ENCODE assay signal across 8 mouse cellular contexts in the genomic region with DNA sequence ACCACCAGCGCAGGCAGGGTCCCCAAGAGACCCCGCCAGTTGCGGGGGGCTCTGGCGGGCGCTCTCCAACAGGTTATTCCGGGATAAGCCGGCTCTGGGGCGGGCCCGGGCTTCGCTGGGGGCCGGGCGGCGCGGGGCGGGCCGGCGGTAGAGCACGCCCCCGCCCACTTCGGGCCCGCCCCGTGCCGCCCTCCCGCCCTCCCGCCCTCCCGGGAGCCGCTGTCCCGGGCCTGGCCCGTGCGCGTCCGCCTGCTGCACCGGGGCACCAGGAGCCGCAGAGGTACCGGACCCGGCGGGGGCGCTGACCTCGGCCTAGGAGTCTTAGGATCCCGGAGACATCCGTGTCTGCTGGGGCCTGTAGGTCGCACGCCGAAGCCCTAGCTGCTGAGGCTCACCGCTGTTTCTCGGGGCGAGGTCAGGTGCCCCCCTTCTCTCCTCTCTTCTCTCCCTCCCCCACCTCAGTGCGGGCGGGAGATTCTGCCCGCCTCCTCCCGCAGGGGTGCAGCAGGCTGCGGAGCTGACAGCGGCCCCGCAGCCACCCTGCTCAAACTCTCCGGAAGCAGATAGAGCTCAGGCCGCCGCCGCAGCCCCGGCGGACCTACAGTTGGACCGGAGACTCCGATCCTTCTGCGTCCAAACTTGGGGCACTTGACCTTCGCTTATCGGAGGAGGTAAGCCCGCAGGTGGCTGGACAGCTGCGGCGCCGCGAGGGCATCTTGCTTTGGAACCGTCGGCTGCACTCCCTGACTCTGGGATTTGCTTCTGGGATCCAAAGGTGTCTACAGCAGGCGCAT. TPM values are rescaled to one million over a fixed set of nuclear protein-coding genes. Genes with fewer than 3 reads are reported as not detected.
A peak's percentile ranks its signal among the peaks of the same experiment; 100 is the strongest.
DNase-seq lines count a peak whose midpoint lies in the region; ATAC-seq and TF ChIP-seq lines count a peak whose summit lies in the region.

A gene (plus strand): TSS at position 206 of the 794 bp plus-strand sequence.

- peak within 1 kb of the TSS; percentile 73 for H3K4me2 ChIP-seq in intestine, embryonic 16.5 days (ENCODE audit: low read depth, low read length)
- peak within 1 kb of the TSS; percentile 98 for H3K4me2 ChIP-seq in liver, embryonic 13.5 days
- peak within 1 kb of the TSS; percentile 99 for H3K4me2 ChIP-seq in neural tube, embryonic 12.5 days (replicated peaks)
- peak within 1 kb of the TSS; percentile 84 for H3K4me2 ChIP-seq in stomach, postnatal 0 days (replicated peaks; ENCODE audit: low read depth)

- DNase-seq in 416B (ENCODE audit: low read depth) (peak; percentile 84), adipocyte (ENCODE audit: low spot score) (peak; percentile 63)
- DNase-seq in embryonic facial prominence, embryonic 10.5 days (ENCODE audit: low spot score) = peak; percentile 76
- DNase-seq in gonadal fat pad, adult 2 months (ENCODE audit: low read depth) = no peak
- DNase-seq in liver, embryonic 13.5 days = peak; percentile 65
- DNase-seq in stomach, postnatal 0 days (ENCODE audit: low spot score) = peak; percentile 82

- peak within 1 kb of the TSS; percentile 79 for H3K27ac ChIP-seq in embryonic facial prominence, embryonic 10.5 days (replicated peaks)
- H3K27ac ChIP-seq in intestine, embryonic 16.5 days (ENCODE audit: low read length) = peak within 1 kb of the TSS; percentile 76
- peak within 1 kb of the TSS; percentile 91 for H3K27ac ChIP-seq in liver, embryonic 13.5 days
- no peak within 1 kb of the TSS for H3K27ac ChIP-seq in neural tube, embryonic 12.5 days
- H3K27ac ChIP-seq in stomach, postnatal 0 days (replicated peaks) = peak within 1 kb of the TSS; percentile 86

- H3K27me3 ChIP-seq in embryonic facial prominence, embryonic 10.5 days (replicated peaks; ENCODE audit: low read depth, poor library complexity, severe bottlenecking) = peaks cover 27% of the 10 kb centered on the region
- H3K27me3 ChIP-seq in intestine, embryonic 16.5 days (replicated peaks; ENCODE audit: control insufficient read depth, insufficient read depth, low read length) = no peaks in the 10 kb centered on the region
- no peaks in the 10 kb centered on the region for H3K27me3 ChIP-seq in liver, embryonic 13.5 days
- H3K27me3 ChIP-seq in neural tube, embryonic 12.5 days (replicated peaks) = peaks cover 11% of the 10 kb centered on the region
- H3K27me3 ChIP-seq in stomach, postnatal 0 days (ENCODE audit: control insufficient read depth, insufficient read depth, low read length) = no peaks in the 10 kb centered on the region

- peak within 1 kb of the TSS; percentile 79 for H3K9ac ChIP-seq in intestine, embryonic 16.5 days (ENCODE audit: low read depth, low read length)
- peak within 1 kb of the TSS; percentile 93 for H3K9ac ChIP-seq in liver, embryonic 13.5 days
- H3K9ac ChIP-seq in neural tube, embryonic 12.5 days = peak within 1 kb of the TSS; percentile 65
- peak within 1 kb of the TSS; percentile 78 for H3K9ac ChIP-seq in stomach, postnatal 0 days (ENCODE audit: low read length)

- TF ChIP-seq EP300 in stomach, postnatal 0 days (optimal IDR thresholded peaks at IDR 0.05) = peak; percentile 13

- TF ChIP-seq CTCF in stomach, postnatal 0 days (IDR thresholded peaks at IDR 0.05; ENCODE audit: low read depth) = no peak

- ATAC-seq in intestine, embryonic 16.5 days = peak; percentile 97
- ATAC-seq in liver, embryonic 13.5 days (ENCODE audit: low read depth) = peak; percentile 93
- peak; percentile 89 for ATAC-seq in neural tube, embryonic 12.5 days (ENCODE audit: low FRiP score, low read depth)
- peak; percentile 94 for ATAC-seq in stomach, postnatal 0 days (ENCODE audit: low FRiP score, low TSS enrichment)

- peak within 1 kb of the TSS; percentile 90 for H3K4me3 ChIP-seq in embryonic facial prominence, embryonic 10.5 days
- peak within 1 kb of the TSS; percentile 85 for H3K4me3 ChIP-seq in intestine, embryonic 16.5 days (ENCODE audit: low read length)
- H3K4me3 ChIP-seq in liver, embryonic 13.5 days (replicated peaks) = peak within 1 kb of the TSS; percentile 93
- H3K4me3 ChIP-seq in neural tube, embryonic 12.5 days = peak within 1 kb of the TSS; percentile 87
- peak within 1 kb of the TSS; percentile 79 for H3K4me3 ChIP-seq in stomach, postnatal 0 days (ENCODE audit: low read depth, low read length)

- under 1% methylated on average over 73 of the region's 73 CpGs for WGBS in embryonic facial prominence, embryonic 10.5 days
- under 1% methylated on average over 53 of the region's 73 CpGs for WGBS in intestine, embryonic 16.5 days
- WGBS in liver, embryonic 13.5 days (ENCODE audit: insufficient replicate concordance) = under 1% methylated on average over 60 of the region's 73 CpGs
- 0% methylated on average over 70 of the region's 73 CpGs for WGBS in neural tube, embryonic 12.5 days
- WGBS in stomach, postnatal 0 days = under 1% methylated on average over 38 of the region's 73 CpGs

- no peaks in the 10 kb centered on the region for H3K36me3 ChIP-seq in embryonic facial prominence, embryonic 10.5 days (replicated peaks)
- H3K36me3 ChIP-seq in intestine, embryonic 16.5 days (ENCODE audit: control insufficient read depth, insufficient read depth, low read length) = no peaks in the 10 kb centered on the region
- no peaks in the 10 kb centered on the region for H3K36me3 ChIP-seq in liver, embryonic 13.5 days
- H3K36me3 ChIP-seq in neural tube, embryonic 12.5 days = no peaks in the 10 kb centered on the region
- H3K36me3 ChIP-seq in stomach, postnatal 0 days (ENCODE audit: control insufficient read depth, insufficient read depth, low read length) = no peaks in the 10 kb centered on the region

- peaks cover 17% of the 10 kb centered on the region for H3K4me1 ChIP-seq in embryonic facial prominence, embryonic 10.5 days
- peaks cover 12% of the 10 kb centered on the region for H3K4me1 ChIP-seq in intestine, embryonic 16.5 days (ENCODE audit: control insufficient read depth, insufficient read depth, low read length)
- peaks cover 71% of the 10 kb centered on the region for H3K4me1 ChIP-seq in liver, embryonic 13.5 days (replicated peaks)
- peaks cover 6% of the 10 kb centered on the region; the same call in 1 of the 2 replicates for H3K4me1 ChIP-seq in neural tube, embryonic 12.5 days
- H3K4me1 ChIP-seq in stomach, postnatal 0 days (replicated peaks; ENCODE audit: control insufficient read depth, insufficient read depth) = peaks cover 7% of the 10 kb centered on the region; the same call in 1 of the 2 replicates

- no peaks in the 10 kb centered on the region for H3K9me3 ChIP-seq in embryonic facial prominence, embryonic 10.5 days
- no peaks in the 10 kb centered on the region for H3K9me3 ChIP-seq in intestine, embryonic 16.5 days (ENCODE audit: control insufficient read depth, low read length)
- H3K9me3 ChIP-seq in liver, embryonic 13.5 days (replicated peaks) = no peaks in the 10 kb centered on the region
- no peaks in the 10 kb centered on the region for H3K9me3 ChIP-seq in neural tube, embryonic 12.5 days
- no peaks in the 10 kb centered on the region for H3K9me3 ChIP-seq in stomach, postnatal 0 days (ENCODE audit: control insufficient read depth, low read length)

RNA-seq across cellular contexts. Expression of the gene that starts here (rescaled TPM):
- polyA plus RNA-seq in embryonic facial prominence, embryonic 10.5 days (2016; fragmentation: Nextera tagmentation; extraction: Ambion mirVana) = 13.0 and 14.6 TPM in 2 replicates
- 58.3 and 64.5 TPM in 2 replicates for polyA plus RNA-seq in gonadal fat pad, adult 2 months (2012; rRNA removed)
- polyA plus RNA-seq in intestine, embryonic 16.5 days (2015; fragmentation: Nextera tagmentation; extraction: Ambion mirVana) = 20.9 and 21.1 TPM in 2 replicates
- 13.3 and 15.0 TPM in 2 replicates for polyA plus RNA-seq in liver, embryonic 13.5 days (2015; fragmentation: Nextera tagmentation; extraction: Ambion mirVana)
- polyA plus RNA-seq in neural tube, embryonic 12.5 days (2016; fragmentation: Nextera tagmentation; extraction: Ambion mirVana) = 10.5 and 13.6 TPM in 2 replicates
- polyA plus RNA-seq in stomach, postnatal 0 days (2015; fragmentation: Nextera tagmentation; extraction: Ambion mirVana) = 26.4 and 29.5 TPM in 2 replicates
